Mouse (Mus musculus): Measurements from ENCODE around the gene Gm44511.
"Not testable (repeated sequence)": the region's sequence is repeated elsewhere in the genome, so short reads cannot be mapped to it uniquely, and the experiment has no call there.

Gm44511 gene

GRCm38 (mm10) chr6:128764598-128764997 lies 61.5 kb downstream of the Gm44511 start:
- in situ Hi-C loops (cut with MboI, MseI), result loop anchor here (5.0 kb wide), 2 partner anchors 38 to 78 kb away; no protein-coding TSS in a partner anchor

- in situ Hi-C loops (cut with MboI, MseI), result loop anchor here (5.0 kb wide), 2 partner anchors 38 to 78 kb away; no protein-coding TSS in a partner anchor
These were observed 62.2 kb downstream of the Gm44511 start for GRCm38 (mm10) chr6:128763736-128764523.

GRCm38 (mm10) chr6:128762892-128763670 lies 63.0 kb downstream of the Gm44511 start:
- in situ Hi-C loops (cut with MboI, MseI), result loop anchor here (5.0 kb wide), 2 partner anchors 39 to 79 kb away; no protein-coding TSS in a partner anchor

GRCm38 (mm10) chr6:128761144-128761540 lies 65.0 kb downstream of the Gm44511 start:
- in situ Hi-C loops (cut with MboI, MseI), result loop anchor here (5.0 kb wide), 2 partner anchors 41 to 81 kb away; no protein-coding TSS in a partner anchor

GRCm38 (mm10) chr6:128760416-128761143 lies 65.5 kb downstream of the Gm44511 start:
- in situ Hi-C loops (cut with MboI, MseI), result loop anchor here (5.0 kb wide), 2 partner anchors 42 to 82 kb away; no protein-coding TSS in a partner anchor

GRCm38 (mm10) chr6:128760016-128760415 lies 66.1 kb downstream of the Gm44511 start:
- in situ Hi-C loops (cut with MboI, MseI), result loop anchor here (5.0 kb wide), 2 partner anchors 42 to 82 kb away; no protein-coding TSS in a partner anchor

GRCm38 (mm10) chr6:128759221-128759950 lies 66.7 kb downstream of the Gm44511 start:
- in situ Hi-C loops (cut with MboI, MseI), result loop anchor here (5.0 to 10.0 kb wide), 2 partner anchors 157 to 1805 kb away; no protein-coding TSS in a partner anchor

- in situ Hi-C loops (cut with MboI, MseI), result loop anchor here (5.0 to 10.0 kb wide), 2 partner anchors 153 to 1801 kb away; no protein-coding TSS in a partner anchor
These were observed 70.7 kb downstream of the Gm44511 start for GRCm38 (mm10) chr6:128755402-128755763.

GRCm38 (mm10) chr6:128754748-128755401 lies 71.2 kb downstream of the Gm44511 start:
- in situ Hi-C loops (cut with MboI, MseI), result loop anchor here (5.0 to 10.0 kb wide), 2 partner anchors 153 to 1800 kb away; no protein-coding TSS in a partner anchor

GRCm38 (mm10) chr6:128754265-128754664 lies 71.8 kb downstream of the Gm44511 start:
- in situ Hi-C loops (cut with MboI, MseI), result loop anchor here (10.0 kb wide), 1 partner anchor 1799 kb away; no protein-coding TSS in a partner anchor

- in situ Hi-C loops (cut with MboI, MseI), result loop anchor here (10.0 kb wide), 1 partner anchor 1799 kb away; no protein-coding TSS in a partner anchor
These were observed 72.4 kb downstream of the Gm44511 start for GRCm38 (mm10) chr6:128753610-128754224.

GRCm38 (mm10) chr6:128747006-128747405 lies 79.1 kb downstream of the Gm44511 start:
- in situ Hi-C loops (cut with MboI, MseI), result not testable (repeated sequence)

- in situ Hi-C loops (cut with MboI, MseI), result no loop called here
These were observed 88.7 kb downstream of the Gm44511 start for GRCm38 (mm10) chr6:128737445-128737844.

GRCm38 (mm10) chr6:128736100-128736499 lies 90.0 kb downstream of the Gm44511 start:
- in situ Hi-C loops (cut with MboI, MseI), result no loop called here

- in situ Hi-C loops (cut with MboI, MseI), result no loop called here
These were observed 91.2 kb downstream of the Gm44511 start for GRCm38 (mm10) chr6:128734896-128735295.

- in situ Hi-C loops (cut with MboI, MseI), result no loop called here
These were observed 92.0 kb downstream of the Gm44511 start for GRCm38 (mm10) chr6:128733908-128734679.

- in situ Hi-C loops (cut with MboI, MseI), result no loop called here
These were observed 94.1 kb downstream of the Gm44511 start for GRCm38 (mm10) chr6:128732032-128732431.
